9 mouse cellular contexts compared by ENCODE assay signal in genomic region chr17:28455098-28455497, GRCm38 (mm10).
DNase-seq lines count a peak whose midpoint lies in the region; ATAC-seq and TF ChIP-seq lines count a peak whose summit lies in the region.
"Had no signal": no experiment of that assay in that cellular context is flagged by ENCODE, and none has a peak within 500 bp of the region (broad histone marks: within the 10 kb centered on the region; RNA-seq: fewer than 3 reads in every experiment).

No protein-coding gene starts in this region.

- ATAC-seq in midbrain, embryonic 14.5 days (ENCODE audit: low FRiP score, low TSS enrichment) = no peak
- no peak for ATAC-seq in midbrain, embryonic 16.5 days
- no peak for ATAC-seq in liver, postnatal 0 days

- H3K4me2 ChIP-seq in midbrain, embryonic 14.5 days (ENCODE audit: low read length) = no peak overlapping the region
- H3K4me2 ChIP-seq in midbrain, embryonic 16.5 days (ENCODE audit: low read length) = no peak overlapping the region
- H3K4me2 ChIP-seq in liver, postnatal 0 days (ENCODE audit: low read depth, low read length) = no peak overlapping the region
- H3K4me2 ChIP-seq: lung, embryonic 15.5 days had no signal

- H3K4me1 ChIP-seq in midbrain, embryonic 14.5 days (ENCODE audit: control insufficient read depth, insufficient read depth, low read length) = 0 out of 2 replicates have a peak, but pooled peaks cover 3% of the 10 kb centered on the region
- H3K4me1 ChIP-seq in midbrain, embryonic 16.5 days (ENCODE audit: control insufficient read depth, insufficient read depth, low read length) = peaks cover 12% of the 10 kb centered on the region
- H3K4me1 ChIP-seq in liver, postnatal 0 days (ENCODE audit: insufficient read depth) = peaks cover 5% of the 10 kb centered on the region; the same call in 1 of the 2 replicates
- H3K4me1 ChIP-seq: lung, embryonic 15.5 days had no signal

- peak; percentile 54 to 55 for DNase-seq in cerebellum, postnatal 10 days
- no peak for DNase-seq in cerebellum, adult 9-11 months
- DNase-seq in midbrain, embryonic 14.5 days = peak; percentile 36
- DNase-seq in c-Kit-positive CD71-negative TER-119-negative erythroid progenitor cells, embryonic 14.5 days (ENCODE audit: low read depth) = peak; percentile 63
- no peak for DNase-seq in liver, postnatal 0 days
- DNase-seq in gastrocnemius, postnatal 10 days = no peak
- DNase-seq in urinary bladder, postnatal 10 days (ENCODE audit: low spot score) = no peak

- TF ChIP-seq EP300 in liver, postnatal 0 days (IDR thresholded peaks at IDR 0.05; ENCODE audit: low read depth) = no peak

- no peak overlapping the region for H3K9ac ChIP-seq in midbrain, embryonic 14.5 days (replicated peaks; ENCODE audit: low read length)
- no peak overlapping the region for H3K9ac ChIP-seq in midbrain, embryonic 16.5 days (ENCODE audit: low read depth, low read length)
- H3K9ac ChIP-seq in liver, postnatal 0 days (replicated peaks) = no peak overlapping the region
- H3K9ac ChIP-seq: lung, embryonic 15.5 days had no signal

- no peaks in the 10 kb centered on the region for H3K36me3 ChIP-seq in midbrain, embryonic 14.5 days (ENCODE audit: control insufficient read depth, insufficient read depth, low read length)
- H3K36me3 ChIP-seq in midbrain, embryonic 16.5 days (ENCODE audit: control insufficient read depth, insufficient read depth, low read length) = no peaks in the 10 kb centered on the region
- H3K36me3 ChIP-seq in liver, postnatal 0 days (replicated peaks; ENCODE audit: insufficient read depth, low read length) = no peaks in the 10 kb centered on the region
- H3K36me3 ChIP-seq: lung, embryonic 15.5 days had no signal

- H3K9me3 ChIP-seq in midbrain, embryonic 14.5 days (ENCODE audit: control insufficient read depth, low read length) = no peaks in the 10 kb centered on the region
- H3K9me3 ChIP-seq in midbrain, embryonic 16.5 days (replicated peaks; ENCODE audit: control insufficient read depth, low read length, poor library complexity, severe bottlenecking) = no peaks in the 10 kb centered on the region
- H3K9me3 ChIP-seq in liver, postnatal 0 days (ENCODE audit: low read length) = no peaks in the 10 kb centered on the region
- H3K9me3 ChIP-seq: lung, embryonic 15.5 days had no signal

- no peaks in the 10 kb centered on the region for H3K27me3 ChIP-seq in midbrain, embryonic 14.5 days (ENCODE audit: control insufficient read depth, insufficient read depth, low read length)
- H3K27me3 ChIP-seq in midbrain, embryonic 16.5 days (ENCODE audit: control insufficient read depth, insufficient read depth, low read depth, low read length) = no peaks in the 10 kb centered on the region
- H3K27me3 ChIP-seq in liver, postnatal 0 days (ENCODE audit: insufficient read depth, low read length) = no peaks in the 10 kb centered on the region
- H3K27me3 ChIP-seq: lung, embryonic 15.5 days had no signal

- 69% methylated on average over 4 of the region's 4 CpGs for WGBS in midbrain, embryonic 14.5 days
- WGBS in midbrain, embryonic 16.5 days = 62% methylated on average over 4 of the region's 4 CpGs
- WGBS in liver, postnatal 0 days (ENCODE audit: insufficient replicate concordance) = 44% methylated on average over 4 of the region's 4 CpGs

- TF ChIP-seq CTCF in liver, postnatal 0 days (IDR thresholded peaks at IDR 0.05; ENCODE audit: low read depth) = peak; percentile 67

- H3K27ac ChIP-seq in midbrain, embryonic 14.5 days (replicated peaks; ENCODE audit: low read depth, low read length) = no peak overlapping the region
- H3K27ac ChIP-seq in midbrain, embryonic 16.5 days (ENCODE audit: low read length) = no peak overlapping the region
- H3K27ac ChIP-seq in liver, postnatal 0 days (ENCODE audit: low read depth) = no peak overlapping the region
- H3K27ac ChIP-seq: lung, embryonic 15.5 days had no signal

- no peak overlapping the region for H3K4me3 ChIP-seq in midbrain, embryonic 14.5 days (replicated peaks; ENCODE audit: low read depth, low read length)
- H3K4me3 ChIP-seq in midbrain, embryonic 16.5 days (ENCODE audit: low read depth, low read length) = no peak overlapping the region
- no peak overlapping the region for H3K4me3 ChIP-seq in liver, postnatal 0 days (ENCODE audit: low read depth, low read length)
- H3K4me3 ChIP-seq: lung, embryonic 15.5 days had no signal

Comparison
In these comparisons a context has a peak if more than half of its experiments do, and no peak if none do; other contexts are left out.
1. DNase-seq: peak in cerebellum, postnatal 10 days (2 of 2), midbrain, embryonic 14.5 days (single experiment) and c-Kit-positive CD71-negative TER-119-negative erythroid progenitor cells, embryonic 14.5 days (single experiment); none in cerebellum, adult 9-11 months (single experiment), liver, postnatal 0 days (single experiment), gastrocnemius, postnatal 10 days (single experiment) and urinary bladder, postnatal 10 days (single experiment).